Mouse (Mus musculus) kidney, embryonic 14.5 days (tissue): ENCODE results near the gene Rrbp1. TPM values are rescaled to one million over a fixed set of nuclear protein-coding genes. Genes with fewer than 3 reads are reported as not detected.

Experiments
- ATAC-seq: fragments of 200-750 bp; cut with Nextera tagmentation; 2 replicates; pipeline ENCODE4 v1.8.0; 2017; ENCODE audit warnings: moderate number of reproducible peaks, mild to moderate bottlenecking, moderate TSS enrichment, moderate library complexity; ENCODE audit not compliant: low FRiP score, low TSS enrichment
- H3K27ac ChIP-seq: fragments of 300-500 bp; sonication (generic); 2 replicates; pipeline ENCODE4 v1.5.1; 2014; ENCODE audit warnings: low read depth, mild to moderate bottlenecking, low read length, moderate library complexity, mixed read lengths
- H3K27me3 ChIP-seq: fragments of 300-500 bp; sonication (generic); 2 replicates; pipeline ENCODE4 v1.6.1; 2014; ENCODE audit warnings: mild to moderate bottlenecking, low read length; ENCODE audit not compliant: control insufficient read depth, insufficient read depth
- H3K36me3 ChIP-seq: fragments of 300-500 bp; sonication (generic); 2 replicates; pipeline ENCODE4 v1.6.1; 2014; ENCODE audit warnings: low read length, mixed read lengths; ENCODE audit not compliant: control insufficient read depth, insufficient read depth
- H3K4me1 ChIP-seq: fragments of 300-500 bp; sonication (generic); 2 replicates; pipeline ENCODE4 v1.6.1; 2014; ENCODE audit warnings: low read length, mixed read lengths; ENCODE audit not compliant: control insufficient read depth, insufficient read depth
- H3K4me2 ChIP-seq: fragments of 300-500 bp; sonication (generic); replicated peaks from 2 replicates; pipeline ENCODE4 v1.6.1; 2014; ENCODE audit warnings: low read depth, mild to moderate bottlenecking, low read length
- H3K4me3 ChIP-seq: fragments of 300-500 bp; sonication (generic); 2 replicates; pipeline ENCODE4 v1.5.1; 2014; ENCODE audit warnings: mild to moderate bottlenecking, low read length
- H3K9ac ChIP-seq: fragments of 300-500 bp; sonication (generic); 2 replicates; pipeline ENCODE4 v1.6.1; 2014; ENCODE audit warnings: low read depth, mild to moderate bottlenecking, low read length, moderate library complexity
- H3K9me3 ChIP-seq: fragments of 300-500 bp; sonication (generic); 2 replicates; pipeline ENCODE4 v1.6.1; 2016; ENCODE audit warnings: low read length; ENCODE audit not compliant: control insufficient read depth
- WGBS: fragments of 180-500 bp; shearing (Covaris S2); extraction: QIAGEN DNeasy Blood & Tissue Kit; methylation state at CpG from one replicate; pipeline ENCODE4 v1.1.7; 2014; 5-methylcytosine and 5-hydroxymethylcytosine counted together
- polyA plus RNA-seq: library from polyadenylated mRNA; unstranded; fragments of >200 nt; fragmentation: Nextera tagmentation; extraction: Ambion mirVana; gene quantifications from 2 replicates; pipeline ENCODE4 v1.2.1, GENCODE M21; 2014

The Rrbp1 gene
- polyA plus RNA-seq, 1 experiment from 2014 or later = 97.1 TPM

DNA sequence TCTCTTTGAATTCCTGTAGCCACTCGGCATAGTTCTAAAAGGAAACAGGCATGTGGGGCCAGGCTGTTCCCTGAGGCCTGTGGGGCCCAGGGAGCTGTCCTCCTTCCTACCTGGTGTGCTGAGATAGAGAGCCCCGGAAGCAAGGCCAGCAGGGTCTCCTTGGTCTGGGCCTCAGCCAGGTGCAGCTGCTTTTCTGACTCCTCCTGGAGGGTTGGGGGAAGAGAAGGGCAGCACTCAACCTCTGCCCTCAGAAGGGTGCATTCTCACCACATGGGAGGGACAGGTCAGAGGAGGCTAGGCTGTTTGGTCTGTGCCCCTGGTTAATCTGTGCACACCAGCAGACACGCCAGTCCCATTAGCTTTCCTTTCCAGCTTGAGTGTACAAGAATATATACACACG is 56.1 kb downstream of the Rrbp1 start:
- no peak overlapping the region for H3K27ac ChIP-seq
- H3K36me3 ChIP-seq = peaks cover 81% of the 10 kb centered on the region
- no peaks in the 10 kb centered on the region for H3K27me3 ChIP-seq
- 86% methylated on average over 4 of the region's 4 CpGs for WGBS
- H3K4me1 ChIP-seq = no peaks in the 10 kb centered on the region
- H3K4me3 ChIP-seq = no peak overlapping the region
- no peak overlapping the region for H3K4me2 ChIP-seq
- H3K9ac ChIP-seq = no peak overlapping the region
- H3K9me3 ChIP-seq = no peaks in the 10 kb centered on the region
- ATAC-seq = no peak

DNA sequence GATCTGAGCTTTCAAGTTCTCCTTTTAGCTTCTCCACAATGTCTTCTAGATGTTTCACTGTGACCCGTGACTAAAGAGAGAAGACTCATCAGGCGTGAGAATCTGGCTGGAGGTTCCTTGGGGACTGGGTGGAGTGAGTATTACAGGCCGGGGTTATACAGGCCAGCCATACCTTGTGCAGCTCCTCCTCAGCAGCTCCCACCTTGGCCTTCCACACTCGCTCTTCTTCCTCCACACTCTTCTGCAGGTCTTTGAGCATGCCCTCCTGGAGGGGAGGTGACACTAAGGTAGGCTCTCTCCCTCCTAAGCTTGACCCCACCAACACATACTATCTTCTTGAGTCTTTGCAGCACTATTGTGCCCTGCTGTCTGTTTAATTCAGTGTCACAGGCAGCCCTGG is 57.1 kb downstream of the Rrbp1 start:
- H3K36me3 ChIP-seq = peaks cover 92% of the 10 kb centered on the region
- H3K27ac ChIP-seq = no peak overlapping the region
- H3K4me3 ChIP-seq = no peak overlapping the region
- H3K4me1 ChIP-seq = no peaks in the 10 kb centered on the region
- ATAC-seq = no peak
- H3K9ac ChIP-seq = no peak overlapping the region
- no peak overlapping the region for H3K4me2 ChIP-seq
- H3K27me3 ChIP-seq = no peaks in the 10 kb centered on the region
- WGBS = 90% methylated on average over 4 of the region's 4 CpGs
- H3K9me3 ChIP-seq = no peaks in the 10 kb centered on the region

DNA sequence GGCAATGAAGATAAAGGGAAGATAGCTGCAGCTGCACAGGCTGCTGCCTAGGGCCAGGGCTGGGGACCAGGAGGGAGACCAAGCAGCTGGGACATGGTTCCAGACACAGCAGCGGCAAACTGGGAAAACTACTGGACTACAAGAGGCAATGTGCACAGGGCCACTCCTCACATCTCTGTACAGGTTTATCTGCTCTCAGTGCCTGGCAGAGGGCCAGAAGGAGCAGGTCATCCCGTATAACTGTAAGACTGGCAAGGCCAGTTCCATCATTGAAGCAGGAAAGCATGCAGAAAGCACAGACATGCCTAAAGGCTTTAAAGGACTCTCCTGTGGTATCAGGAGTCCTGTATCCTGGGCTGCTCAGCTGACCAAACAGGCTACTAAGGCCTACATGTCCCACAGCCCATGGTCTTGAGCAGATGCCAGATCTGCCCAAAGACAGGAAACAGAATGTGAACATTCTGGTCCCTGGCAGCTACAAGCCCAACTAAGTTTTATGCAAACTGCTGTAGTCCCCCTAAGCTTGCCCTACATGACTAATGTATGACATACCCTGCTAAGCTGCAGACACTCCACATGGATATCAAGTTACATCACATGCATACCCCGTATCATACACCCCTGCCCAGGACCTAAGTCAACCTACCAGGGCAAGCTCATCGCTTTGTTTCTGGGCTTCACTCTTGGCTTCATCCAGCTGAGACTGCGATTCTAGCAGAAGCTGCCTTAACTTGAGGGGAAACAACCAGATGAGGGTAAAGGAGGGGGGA is 59.3 kb downstream of the Rrbp1 start:
- Histone ChIP-seq H3K4me3 (no peak overlapping the region), H3K27ac (no peak overlapping the region), H3K4me1 (no peaks in the 10 kb centered on the region), H3K36me3 (peaks cover 98% of the 10 kb centered on the region), H3K9ac (no peak overlapping the region), H3K9me3 (no peaks in the 10 kb centered on the region), H3K27me3 (no peaks in the 10 kb centered on the region), H3K4me2 (no peak overlapping the region)
- no peak for ATAC-seq
- whole genome bisulfite sequencing = 72% methylated on average over 5 of the region's 5 CpGs

DNA sequence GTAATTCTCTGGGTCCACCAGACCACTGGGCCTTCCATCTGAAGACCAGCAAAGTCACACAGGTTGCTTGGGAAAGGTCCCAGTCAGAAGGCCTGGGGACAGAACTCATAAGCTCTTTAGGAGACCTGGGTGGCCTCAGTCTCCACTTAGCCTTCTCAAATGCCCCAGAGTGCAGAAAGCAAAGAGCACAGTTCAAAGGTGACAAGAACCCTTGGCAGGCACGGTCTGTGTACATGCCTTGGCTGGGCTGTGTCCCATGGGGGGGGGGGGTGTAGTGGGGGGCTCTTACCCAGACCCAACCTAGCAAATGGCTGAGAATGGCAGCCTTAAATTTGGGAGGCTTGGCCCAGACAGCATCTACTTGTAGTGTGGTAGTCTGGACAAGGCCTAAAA is 60.0 kb downstream of the Rrbp1 start:
- no peaks in the 10 kb centered on the region for H3K27me3 ChIP-seq
- no peak overlapping the region for H3K9ac ChIP-seq
- ATAC-seq = no peak
- H3K4me3 ChIP-seq = no peak overlapping the region
- no peaks in the 10 kb centered on the region for H3K9me3 ChIP-seq
- 63% methylated on average over 1 of the region's 1 CpGs for WGBS
- peaks cover 99% of the 10 kb centered on the region for H3K36me3 ChIP-seq
- no peak overlapping the region for H3K4me2 ChIP-seq
- H3K4me1 ChIP-seq = no peaks in the 10 kb centered on the region
- no peak overlapping the region for H3K27ac ChIP-seq

DNA sequence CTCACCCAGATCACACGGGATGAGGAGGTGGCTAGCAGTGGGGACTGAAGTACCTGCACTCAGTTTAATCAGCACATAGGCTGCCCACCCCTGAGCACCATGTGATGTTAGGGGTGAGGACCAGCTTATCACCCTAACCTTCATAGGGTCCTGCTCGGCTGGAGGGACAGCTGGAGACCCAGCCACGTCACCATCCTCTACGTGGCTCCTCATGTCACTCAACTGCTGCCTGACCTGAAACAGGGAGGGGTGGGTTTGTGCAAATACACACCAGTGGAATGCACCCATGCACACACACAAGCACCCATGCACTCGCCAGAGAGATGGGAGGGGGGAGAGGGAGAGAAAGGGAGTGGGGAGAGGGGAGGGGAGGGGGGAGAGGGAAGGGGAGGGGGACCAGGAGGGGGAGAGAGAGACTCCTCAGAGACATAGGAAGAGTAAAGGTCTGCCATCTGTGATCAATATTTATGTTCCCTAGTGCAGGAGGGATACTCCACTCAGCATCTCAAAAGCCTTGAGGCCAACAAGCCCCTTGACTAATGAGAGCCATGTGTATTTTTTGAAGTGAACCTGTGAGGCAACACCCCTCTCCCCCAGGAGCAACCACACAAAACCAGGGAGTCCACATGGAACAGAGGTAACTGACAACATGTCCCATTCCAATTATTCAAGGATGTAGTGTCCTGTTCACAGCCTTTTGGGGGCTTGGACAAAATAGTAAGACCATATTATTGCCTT is 60.6 kb downstream of the Rrbp1 start:
- H3K4me1 ChIP-seq = no peaks in the 10 kb centered on the region
- 80% methylated on average over 5 of the region's 5 CpGs for WGBS
- H3K4me2 ChIP-seq = no peak overlapping the region
- no peak overlapping the region for H3K27ac ChIP-seq
- H3K9me3 ChIP-seq = no peaks in the 10 kb centered on the region
- H3K36me3 ChIP-seq = peaks cover 99% of the 10 kb centered on the region
- no peak overlapping the region for H3K4me3 ChIP-seq
- ATAC-seq = no peak
- H3K9ac ChIP-seq = no peak overlapping the region
- H3K27me3 ChIP-seq = no peaks in the 10 kb centered on the region

DNA sequence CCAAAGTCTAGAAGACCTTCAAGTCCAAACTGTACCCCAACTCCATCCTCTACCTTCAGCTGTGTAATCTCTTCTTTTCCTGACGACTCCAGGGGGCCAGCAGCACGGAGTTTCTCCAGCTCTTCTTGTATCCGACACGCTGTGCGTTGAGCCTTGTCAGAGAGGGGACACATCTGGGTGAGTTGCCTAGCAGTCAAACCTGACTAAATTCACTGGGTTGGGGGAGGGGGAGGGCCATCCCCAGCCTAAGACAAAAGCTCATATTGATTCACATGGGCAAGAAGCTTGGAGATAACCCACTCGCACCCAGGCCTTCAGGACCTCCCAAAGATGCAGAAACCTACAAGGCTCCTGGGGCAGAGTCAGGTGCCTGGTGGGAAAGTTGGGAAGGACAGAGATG is 61.8 kb downstream of the Rrbp1 start:
- H3K27me3 ChIP-seq = no peaks in the 10 kb centered on the region
- H3K9ac ChIP-seq = no peak overlapping the region
- H3K4me1 ChIP-seq = no peaks in the 10 kb centered on the region
- no peak for ATAC-seq
- H3K27ac ChIP-seq = no peak overlapping the region
- no peak overlapping the region for H3K4me2 ChIP-seq
- H3K36me3 ChIP-seq = peaks cover 97% of the 10 kb centered on the region
- 84% methylated on average over 6 of the region's 6 CpGs for WGBS
- no peak overlapping the region for H3K4me3 ChIP-seq
- H3K9me3 ChIP-seq = no peaks in the 10 kb centered on the region

DNA sequence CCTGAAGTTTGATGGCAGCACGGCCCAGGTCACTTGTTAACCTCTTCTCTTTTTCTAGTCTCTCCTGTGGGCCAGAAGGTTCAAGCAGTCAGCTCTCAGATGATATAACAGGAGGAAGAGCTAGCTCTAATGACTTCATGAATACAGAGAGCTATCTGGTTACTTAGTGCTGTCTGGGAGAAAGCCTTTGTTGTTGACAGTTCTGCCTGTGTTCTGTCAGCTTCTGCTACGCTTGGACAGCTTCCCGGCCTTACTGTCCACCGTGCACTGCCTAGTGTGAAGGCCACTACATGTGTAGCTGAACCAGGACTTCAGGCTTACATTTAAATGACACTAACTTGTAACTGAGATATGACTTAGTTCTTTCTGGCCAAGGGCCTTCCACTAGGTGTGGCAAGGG is 62.6 kb downstream of the Rrbp1 start:
- no peaks in the 10 kb centered on the region for H3K4me1 ChIP-seq
- peaks cover 97% of the 10 kb centered on the region for H3K36me3 ChIP-seq
- H3K4me3 ChIP-seq = no peak overlapping the region
- H3K9me3 ChIP-seq = no peaks in the 10 kb centered on the region
- WGBS = 50% methylated on average over 4 of the region's 4 CpGs
- no peak overlapping the region for H3K9ac ChIP-seq
- H3K27me3 ChIP-seq = no peaks in the 10 kb centered on the region
- H3K27ac ChIP-seq = no peak overlapping the region
- ATAC-seq = peak; percentile 73
- H3K4me2 ChIP-seq = no peak overlapping the region

DNA sequence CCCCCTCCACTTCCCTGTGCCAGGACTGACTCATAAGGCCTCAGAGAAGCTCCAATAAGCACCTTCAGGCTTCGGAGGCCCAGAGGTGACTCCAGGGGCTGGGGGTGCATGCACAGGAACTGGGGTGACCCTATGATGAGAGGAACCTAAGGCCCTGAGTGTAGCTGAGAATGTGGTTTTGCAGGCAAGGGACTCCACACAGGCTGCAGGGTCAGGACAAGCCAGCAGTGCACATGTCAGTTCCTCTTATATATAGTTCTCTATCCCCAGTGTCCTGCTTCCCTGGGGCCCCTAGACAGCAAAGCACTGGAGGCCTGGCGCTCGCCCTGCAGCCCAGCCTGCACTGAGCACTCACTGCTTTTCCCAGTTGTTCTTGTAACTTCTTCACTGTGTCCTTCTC is 63.1 kb downstream of the Rrbp1 start:
- 76% methylated on average over 3 of the region's 3 CpGs for WGBS
- Histone ChIP-seq H3K27me3 (no peaks in the 10 kb centered on the region), H3K4me3 (no peak overlapping the region), H3K9ac (no peak overlapping the region), H3K36me3 (peaks cover 95% of the 10 kb centered on the region), H3K9me3 (no peaks in the 10 kb centered on the region), H3K27ac (peak overlapping the region; percentile 3; the same call in 1 of the 2 replicates), H3K4me1 (no peaks in the 10 kb centered on the region), H3K4me2 (no peak overlapping the region)
- ATAC-seq = peak; percentile 7; the same call in 1 of the 2 replicates

DNA sequence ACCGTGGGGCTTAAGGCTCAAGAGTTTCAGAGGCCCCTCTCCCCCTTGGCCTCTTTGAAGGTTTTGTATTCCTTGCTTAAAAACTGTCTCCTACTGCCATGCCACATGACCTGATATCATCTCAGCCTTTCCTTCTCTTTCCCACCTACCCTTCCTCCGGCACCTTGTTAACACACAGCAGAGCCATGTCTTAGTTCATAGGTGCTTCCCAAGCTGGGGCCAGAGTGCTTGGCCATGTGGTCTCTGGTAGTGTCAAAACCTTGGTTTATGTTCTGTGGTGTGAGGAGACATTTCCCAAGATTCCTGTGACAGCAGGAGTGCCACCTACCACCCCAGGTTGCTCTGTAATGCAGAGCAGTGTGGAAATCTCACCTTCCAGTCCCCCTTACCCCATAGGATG is 64.7 kb downstream of the Rrbp1 start:
- ATAC-seq = no peak
- Histone ChIP-seq H3K27me3 (no peaks in the 10 kb centered on the region), H3K4me2 (no peak overlapping the region), H3K9ac (no peak overlapping the region), H3K36me3 (peaks cover 86% of the 10 kb centered on the region), H3K27ac (no peak overlapping the region), H3K4me3 (no peak overlapping the region), H3K9me3 (no peaks in the 10 kb centered on the region), H3K4me1 (no peaks in the 10 kb centered on the region)
- 84% methylated on average over 2 of the region's 2 CpGs for WGBS
